In genomic region chr7:59228866-59229182, GRCm38 (mm10) we compare ENCODE assay signal across 8 mouse cellular contexts. TPM values are rescaled to one million over a fixed set of nuclear protein-coding genes. Genes with fewer than 3 reads are reported as not detected.
DNase-seq lines count a peak whose midpoint lies in the region; ATAC-seq and TF ChIP-seq lines count a peak whose summit lies in the region.

No protein-coding gene starts in this region.

- no peak for DNase-seq in lung, adult 2 months
- no peak for DNase-seq in lung, postnatal 10 days
- no peak for DNase-seq in urinary bladder, adult 18-20 months (ENCODE audit: low spot score in 2 of 2)
- DNase-seq in kidney, postnatal 14 days: no peak
- no peak for DNase-seq in left cerebral cortex, postnatal 10 days (ENCODE audit: extremely low spot score in 1 of 2, low spot score in 2 of 2)

- peak; percentile 78 for ATAC-seq in embryonic facial prominence, embryonic 13.5 days (ENCODE audit: insufficient number of reproducible peaks, insufficient read depth, low FRiP score, low TSS enrichment, low read depth)
- peak; percentile 73 for ATAC-seq in intestine, postnatal 0 days
- ATAC-seq in neural tube, embryonic 15.5 days (ENCODE audit: low FRiP score): no peak

- H3K4me3 ChIP-seq in lung, adult 2 months (replicated peaks; ENCODE audit: extremely low read depth, low read depth, low read length): peak overlapping the region; percentile 78
- H3K4me3 ChIP-seq in embryonic facial prominence, embryonic 13.5 days: peak overlapping the region; percentile 98
- H3K4me3 ChIP-seq in intestine, postnatal 0 days (ENCODE audit: low read depth, low read length): peak overlapping the region; percentile 92
- H3K4me3 ChIP-seq in neural tube, embryonic 15.5 days (replicated peaks): peak overlapping the region; percentile 70

- no peaks in the 10 kb centered on the region for H3K9me3 ChIP-seq in embryonic facial prominence, embryonic 13.5 days
- H3K9me3 ChIP-seq in intestine, postnatal 0 days (ENCODE audit: control insufficient read depth): no peaks in the 10 kb centered on the region
- no peaks in the 10 kb centered on the region for H3K9me3 ChIP-seq in neural tube, embryonic 15.5 days (replicated peaks)

- intact Hi-C loops in left cerebral cortex, postnatal 10 days (cut with DNase I): no loop called here

- no peaks in the 10 kb centered on the region for H3K36me3 ChIP-seq in embryonic facial prominence, embryonic 13.5 days
- H3K36me3 ChIP-seq in intestine, postnatal 0 days (ENCODE audit: control insufficient read depth, insufficient read depth): no peaks in the 10 kb centered on the region
- H3K36me3 ChIP-seq in neural tube, embryonic 15.5 days: no peaks in the 10 kb centered on the region

- peak overlapping the region; percentile 68 for H3K4me2 ChIP-seq in embryonic facial prominence, embryonic 13.5 days
- H3K4me2 ChIP-seq in intestine, postnatal 0 days (replicated peaks; ENCODE audit: low read depth): peak overlapping the region; percentile 68
- peak overlapping the region; percentile 69 for H3K4me2 ChIP-seq in neural tube, embryonic 15.5 days

- H3K27ac ChIP-seq in embryonic facial prominence, embryonic 13.5 days: peak overlapping the region; percentile 98
- H3K27ac ChIP-seq in intestine, postnatal 0 days (ENCODE audit: low read depth, low read length): peak overlapping the region; percentile 98
- H3K27ac ChIP-seq in neural tube, embryonic 15.5 days (replicated peaks): peak overlapping the region; percentile 100

- H3K9ac ChIP-seq in embryonic facial prominence, embryonic 13.5 days: peak overlapping the region; percentile 99
- H3K9ac ChIP-seq in intestine, postnatal 0 days (ENCODE audit: low read depth, low read length): peak overlapping the region; percentile 98
- H3K9ac ChIP-seq in neural tube, embryonic 15.5 days (replicated peaks): peak overlapping the region; percentile 86

- no peaks in the 10 kb centered on the region for H3K27me3 ChIP-seq in embryonic facial prominence, embryonic 13.5 days
- no peaks in the 10 kb centered on the region for H3K27me3 ChIP-seq in intestine, postnatal 0 days (replicated peaks; ENCODE audit: control insufficient read depth, insufficient read depth, low read length)
- no peaks in the 10 kb centered on the region for H3K27me3 ChIP-seq in neural tube, embryonic 15.5 days (replicated peaks)

- TF ChIP-seq CTCF in lung, adult 2 months (IDR thresholded peaks at IDR 0.05; ENCODE audit: insufficient read depth, low read length): peak; percentile 15; the same call in 1 of the 2 replicates
- TF ChIP-seq CTCF in intestine, postnatal 0 days (IDR thresholded peaks at IDR 0.05; ENCODE audit: low read depth): peak; percentile 66

- WGBS in lung, adult 2 months: under 1% methylated on average over 39 of the region's 39 CpGs
- under 1% methylated on average over 36 of the region's 39 CpGs for WGBS in embryonic facial prominence, embryonic 13.5 days
- WGBS in intestine, postnatal 0 days: under 1% methylated on average over 39 of the region's 39 CpGs
- WGBS in neural tube, embryonic 15.5 days: 0% methylated on average over 38 of the region's 39 CpGs

- peaks cover 5% of the 10 kb centered on the region for H3K4me1 ChIP-seq in lung, adult 2 months (ENCODE audit: control insufficient read depth, insufficient read depth, low read length)
- peaks cover 10% of the 10 kb centered on the region; the same call in 1 of the 2 replicates for H3K4me1 ChIP-seq in embryonic facial prominence, embryonic 13.5 days
- H3K4me1 ChIP-seq in intestine, postnatal 0 days (replicated peaks; ENCODE audit: control insufficient read depth, insufficient read depth, low read length): 0 out of 2 replicates have a peak, but pooled peaks cover 4% of the 10 kb centered on the region
- H3K4me1 ChIP-seq in neural tube, embryonic 15.5 days: peaks cover 13% of the 10 kb centered on the region

- no peak for TF ChIP-seq POLR2A in lung, adult 2 months (IDR thresholded peaks at IDR 0.05; ENCODE audit: borderline replicate concordance, extremely low read depth, low read depth, low read length)

RNA-seq across cellular contexts. Expression of gene Ube3a, which starts 0.3 kb away (rescaled TPM):
- polyA plus RNA-seq in lung, adult 2 months (2012; rRNA removed): 87.0 and 121 TPM in 2 replicates
- polyA plus RNA-seq in embryonic facial prominence, embryonic 13.5 days (2015; fragmentation: Nextera tagmentation; extraction: Ambion mirVana): 134 and 143 TPM in 2 replicates
- polyA plus RNA-seq in intestine, postnatal 0 days (2015; fragmentation: Nextera tagmentation; extraction: Ambion mirVana): 86.7 and 104 TPM in 2 replicates
- 163 and 178 TPM in 2 replicates for polyA plus RNA-seq in neural tube, embryonic 15.5 days (2015; fragmentation: Nextera tagmentation; extraction: Ambion mirVana)
- total RNA-seq in left cerebral cortex, postnatal 10 days (2021): 100 to 1,000 TPM; 122 to 137 TPM
